Mouse (Mus musculus) intestine, postnatal 0 days (tissue): ENCODE results near the gene Slc35e3. TPM values are rescaled to one million over a fixed set of nuclear protein-coding genes. Genes with fewer than 3 reads are reported as not detected.
"Not testable (repeated sequence)": the region's sequence is repeated elsewhere in the genome, so short reads cannot be mapped to it uniquely, and the experiment has no call there.

Experiments
- ATAC-seq: fragments of 200-750 bp; cut with Nextera tagmentation; 2 replicates; pipeline ENCODE4 v1.8.0; 2017; ENCODE audit warnings: mild to moderate bottlenecking, moderate TSS enrichment, moderate library complexity
- H3K27ac ChIP-seq: fragments of 300-500 bp; sonication (generic); 2 replicates; pipeline ENCODE4 v1.5.1; 2014; ENCODE audit warnings: mild to moderate bottlenecking, low read depth, low read length, moderate library complexity
- H3K27me3 ChIP-seq: fragments of 300-500 bp; sonication (generic); replicated peaks from 2 replicates; pipeline ENCODE4 v1.6.1; 2014; ENCODE audit warnings: low read length, mixed read lengths; ENCODE audit not compliant: control insufficient read depth, insufficient read depth
- H3K36me3 ChIP-seq: fragments of 300-500 bp; sonication (generic); 2 replicates; pipeline ENCODE4 v1.6.1; 2014; ENCODE audit warnings: mild to moderate bottlenecking, moderate library complexity; ENCODE audit not compliant: control insufficient read depth, insufficient read depth
- H3K4me1 ChIP-seq: fragments of 300-500 bp; sonication (generic); replicated peaks from 2 replicates; pipeline ENCODE4 v1.6.1; 2014; ENCODE audit warnings: antibody characterized with exemption, low read length, mixed read lengths; ENCODE audit not compliant: control insufficient read depth, insufficient read depth
- H3K4me2 ChIP-seq: fragments of 300-500 bp; sonication (generic); replicated peaks from 2 replicates; pipeline ENCODE4 v1.6.1; 2014; ENCODE audit warnings: low read depth, mild to moderate bottlenecking, moderate library complexity
- H3K4me3 ChIP-seq: fragments of 300-500 bp; sonication (generic); 2 replicates; pipeline ENCODE4 v1.5.1; 2014; ENCODE audit warnings: low read depth, low read length
- H3K9ac ChIP-seq: fragments of 300-500 bp; sonication (generic); 2 replicates; pipeline ENCODE4 v1.6.1; 2014; ENCODE audit warnings: mild to moderate bottlenecking, low read depth, low read length
- H3K9me3 ChIP-seq: fragments of 300-500 bp; sonication (generic); 2 replicates; pipeline ENCODE4 v1.6.1; 2016; ENCODE audit warnings: mixed run types; ENCODE audit not compliant: control insufficient read depth
- CTCF ChIP-seq: sonication (generic); IDR thresholded peaks from 2 replicates; pipeline ENCODE4 v1.5.1; 2016; ENCODE audit warnings: low read depth, mild to moderate bottlenecking, control low read depth, antibody characterized with exemption, moderate library complexity
- WGBS: fragments of 180-500 bp; shearing (Covaris S2); extraction: QIAGEN DNeasy Blood & Tissue Kit; methylation state at CpG from one replicate; pipeline ENCODE4 v1.1.7; 2014; 5-methylcytosine and 5-hydroxymethylcytosine counted together
- polyA plus RNA-seq: library from polyadenylated mRNA; unstranded; fragments of >200 nt; fragmentation: Nextera tagmentation; extraction: Ambion mirVana; gene quantifications from 2 replicates; pipeline ENCODE4 v1.2.1, GENCODE M21; 2015

Slc35e3 gene
- polyA plus RNA-seq, 1 experiment from 2014 or later, result 13.5 TPM

GRCm38 (mm10) chr10:117741698-117742475, 4.3 kb downstream of the Slc35e3 start:
- H3K4me3 ChIP-seq, result no peak overlapping the region
- H3K4me2 ChIP-seq, result no peak overlapping the region
- peak overlapping the region; percentile 8; the same call in 1 of the 2 replicates for H3K27ac ChIP-seq
- no peak for ATAC-seq
- peaks cover 16% of the 10 kb centered on the region for H3K36me3 ChIP-seq
- H3K9me3 ChIP-seq, result no peaks in the 10 kb centered on the region
- H3K9ac ChIP-seq, result no peak overlapping the region
- WGBS, result 82% methylated on average over 15 of the region's 15 CpGs
- H3K27me3 ChIP-seq, result no peaks in the 10 kb centered on the region
- TF ChIP-seq CTCF, result no peak
- H3K4me1 ChIP-seq, result no peaks in the 10 kb centered on the region

GRCm38 (mm10) chr10:117740921-117741320, 5.2 kb downstream of the Slc35e3 start:
- TF ChIP-seq CTCF, result no peak
- H3K27me3 ChIP-seq, result no peaks in the 10 kb centered on the region
- H3K9ac ChIP-seq, result no peak overlapping the region
- peak overlapping the region; percentile 8; the same call in 1 of the 2 replicates for H3K27ac ChIP-seq
- H3K4me1 ChIP-seq, result no peaks in the 10 kb centered on the region
- H3K4me3 ChIP-seq, result no peak overlapping the region
- no peak for ATAC-seq
- peaks cover 16% of the 10 kb centered on the region for H3K36me3 ChIP-seq
- no peak overlapping the region for H3K4me2 ChIP-seq
- 75% methylated on average over 9 of the region's 9 CpGs for WGBS
- H3K9me3 ChIP-seq, result no peaks in the 10 kb centered on the region

- Histone ChIP-seq H3K4me2 (no peak overlapping the region), H3K4me3 (no peak overlapping the region), H3K36me3 (peaks cover 16% of the 10 kb centered on the region), H3K27ac (no peak overlapping the region), H3K9ac (no peak overlapping the region), H3K4me1 (no peaks in the 10 kb centered on the region), H3K27me3 (no peaks in the 10 kb centered on the region), H3K9me3 (no peaks in the 10 kb centered on the region)
- no peak for ATAC-seq
- 96% methylated on average over 10 of the region's 10 CpGs for WGBS
- TF ChIP-seq CTCF, result no peak
These were observed 6.0 kb downstream of the Slc35e3 start for GRCm38 (mm10) chr10:117740171-117740570.

- WGBS, result 99% methylated on average over 6 of the region's 6 CpGs
- H3K36me3 ChIP-seq, result peaks cover 16% of the 10 kb centered on the region
- H3K4me1 ChIP-seq, result no peaks in the 10 kb centered on the region
- H3K4me2 ChIP-seq, result no peak overlapping the region
- TF ChIP-seq CTCF, result no peak
- no peaks in the 10 kb centered on the region for H3K27me3 ChIP-seq
- H3K27ac ChIP-seq, result no peak overlapping the region
- H3K9ac ChIP-seq, result no peak overlapping the region
- no peak overlapping the region for H3K4me3 ChIP-seq
- no peaks in the 10 kb centered on the region for H3K9me3 ChIP-seq
- ATAC-seq, result no peak
These were observed 6.6 kb downstream of the Slc35e3 start for GRCm38 (mm10) chr10:117739648-117739948.

- Histone ChIP-seq H3K4me1 (no peaks in the 10 kb centered on the region), H3K4me3 (no peak overlapping the region), H3K9me3 (no peaks in the 10 kb centered on the region), H3K36me3 (peaks cover 16% of the 10 kb centered on the region), H3K27ac (peak overlapping the region; percentile 15; the same call in 1 of the 2 replicates), H3K9ac (no peak overlapping the region), H3K4me2 (no peak overlapping the region), H3K27me3 (no peaks in the 10 kb centered on the region)
- WGBS, result 96% methylated on average over 15 of the region's 15 CpGs
- ATAC-seq, result no peak
- TF ChIP-seq CTCF, result no peak
These were observed 7.1 kb downstream of the Slc35e3 start for GRCm38 (mm10) chr10:117738928-117739647.

- Histone ChIP-seq H3K36me3 (peaks cover 16% of the 10 kb centered on the region), H3K4me2 (no peak overlapping the region), H3K27me3 (no peaks in the 10 kb centered on the region), H3K27ac (peak overlapping the region; percentile 15; the same call in 1 of the 2 replicates), H3K9me3 (no peaks in the 10 kb centered on the region), H3K4me1 (no peaks in the 10 kb centered on the region), H3K4me3 (no peak overlapping the region), H3K9ac (no peak overlapping the region)
- ATAC-seq, result no peak
- no peak for TF ChIP-seq CTCF
- 82% methylated on average over 13 of the region's 13 CpGs for WGBS
These were observed 7.8 kb downstream of the Slc35e3 start for GRCm38 (mm10) chr10:117738140-117738921.

- Histone ChIP-seq H3K36me3 (peaks cover 16% of the 10 kb centered on the region), H3K27ac (peak overlapping the region; percentile 70; the same call in 1 of the 2 replicates)
- not testable (repeated sequence) for H3K4me2 ChIP-seq, H3K9ac ChIP-seq, H3K27me3 ChIP-seq, ATAC-seq, H3K9me3 ChIP-seq, H3K4me3 ChIP-seq, H3K4me1 ChIP-seq
- WGBS, result 87% methylated on average over 8 of the region's 8 CpGs
These were observed 8.7 kb downstream of the Slc35e3 start for GRCm38 (mm10) chr10:117737498-117737897.
